Mouse (Mus musculus) cerebellum, postnatal 10 days (tissue): ENCODE measurements around the gene Vasn.

Source experiments
- DNase-seq, 2 experiments: peaks; one replicate each; pipeline ENCODE4 v3.0.0; 2021; ENCODE audit warnings: mixed read lengths in 2 of 2

The Vasn gene

DNA sequence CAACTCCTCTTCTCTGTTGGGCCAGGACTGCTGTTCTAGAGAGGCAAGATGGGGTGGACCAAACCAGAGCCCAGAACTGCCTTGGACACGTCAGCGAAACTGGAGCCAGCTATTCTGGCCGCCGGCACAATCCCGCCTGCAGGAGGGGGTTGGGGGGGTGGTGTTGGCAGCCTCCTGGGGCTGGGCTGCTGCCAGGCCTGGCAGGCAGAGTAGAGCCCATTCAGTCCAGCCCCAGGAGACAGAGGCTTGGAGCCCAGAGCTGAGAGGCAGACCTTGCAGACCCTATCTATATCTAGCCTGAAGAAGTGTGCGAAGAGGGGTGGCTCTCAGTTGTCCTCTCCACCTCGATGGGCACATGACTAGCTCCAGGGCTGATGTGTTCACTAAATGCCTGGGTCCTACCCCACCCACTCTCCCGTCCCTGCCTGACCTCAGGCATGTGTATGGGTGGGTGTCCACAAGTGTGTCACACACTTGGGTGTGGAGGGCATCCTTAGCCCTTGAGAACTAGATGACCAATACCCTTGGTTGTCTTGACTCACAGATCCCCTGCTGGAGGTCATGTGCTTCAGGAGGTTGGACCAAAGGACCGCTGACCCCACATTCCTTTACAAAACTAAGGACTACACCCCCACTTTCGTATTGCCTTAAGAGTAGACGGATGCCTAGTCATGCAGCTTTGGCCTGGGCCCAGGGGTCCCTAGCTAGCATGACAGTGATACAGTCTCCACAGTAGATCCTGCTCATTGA, 4.1 kb downstream of the Vasn start:
- peak; percentile 88 to 92 for DNase-seq

DNA sequence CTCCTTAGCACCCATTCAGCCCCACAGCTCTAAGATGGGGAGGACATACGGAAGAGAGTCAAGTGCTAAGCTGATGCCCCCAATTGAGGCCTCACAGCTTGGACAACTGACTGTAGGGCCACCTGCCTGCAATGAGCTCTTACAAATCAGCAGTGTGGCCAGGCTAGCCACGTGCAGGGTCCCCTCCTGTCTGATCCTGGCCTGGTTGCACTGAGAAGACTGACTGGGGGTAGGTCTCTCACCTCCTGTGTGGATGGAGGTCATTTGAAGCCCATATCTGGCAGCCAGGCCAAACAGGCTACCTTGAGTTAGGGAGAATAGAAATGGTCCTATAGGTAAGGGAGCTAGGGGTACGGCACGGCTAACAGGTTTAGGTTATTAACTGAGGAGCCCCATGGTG, 6.1 kb downstream of the Vasn start:
- no peak for DNase-seq

DNA sequence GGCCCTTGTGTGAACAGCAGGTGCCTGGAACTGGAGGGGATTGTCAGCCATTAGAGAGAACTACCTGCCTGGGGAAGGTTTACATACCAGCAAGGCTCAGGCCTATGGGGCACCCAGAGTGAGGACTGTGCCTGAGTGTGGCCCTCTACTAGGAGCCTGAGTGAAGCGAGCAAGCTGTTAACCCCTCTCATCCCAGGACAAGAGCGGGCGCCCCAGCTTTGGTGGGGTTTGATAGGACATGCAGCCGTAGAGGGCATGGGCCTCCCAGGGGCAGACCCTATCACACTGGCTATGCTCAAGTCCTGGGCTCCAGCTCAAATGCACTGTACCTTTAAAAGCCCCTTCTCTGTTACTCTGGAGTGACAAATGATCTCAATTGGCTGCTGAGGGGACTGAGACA, 7.1 kb downstream of the Vasn start:
- no peak for DNase-seq

DNA sequence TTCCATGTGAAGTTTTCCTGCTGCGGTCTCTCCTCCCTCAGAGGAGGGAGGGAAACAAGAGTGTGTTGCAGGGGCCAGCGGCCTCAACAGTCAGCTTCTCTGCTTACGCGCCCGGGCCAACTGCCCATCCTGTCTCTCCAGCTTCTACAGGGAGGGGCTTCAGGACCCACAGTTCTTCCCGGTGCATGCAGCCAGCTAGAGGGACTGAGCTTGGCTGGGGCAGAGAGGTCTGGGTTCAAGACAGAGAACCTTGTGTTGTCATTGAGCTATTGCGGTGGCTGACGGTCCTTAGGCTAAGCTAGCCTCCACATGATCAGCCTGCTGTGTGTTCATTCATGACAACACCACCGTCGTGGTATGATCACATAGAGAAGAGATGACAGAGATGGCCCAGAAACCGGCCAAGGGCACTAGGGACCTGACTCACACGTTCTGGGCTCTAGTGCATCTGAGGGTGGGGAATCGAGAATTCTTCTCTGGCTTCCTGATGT, 8.0 kb downstream of the Vasn start:
- DNase-seq = peak in 1 of 2 experiments; percentile 54

DNA sequence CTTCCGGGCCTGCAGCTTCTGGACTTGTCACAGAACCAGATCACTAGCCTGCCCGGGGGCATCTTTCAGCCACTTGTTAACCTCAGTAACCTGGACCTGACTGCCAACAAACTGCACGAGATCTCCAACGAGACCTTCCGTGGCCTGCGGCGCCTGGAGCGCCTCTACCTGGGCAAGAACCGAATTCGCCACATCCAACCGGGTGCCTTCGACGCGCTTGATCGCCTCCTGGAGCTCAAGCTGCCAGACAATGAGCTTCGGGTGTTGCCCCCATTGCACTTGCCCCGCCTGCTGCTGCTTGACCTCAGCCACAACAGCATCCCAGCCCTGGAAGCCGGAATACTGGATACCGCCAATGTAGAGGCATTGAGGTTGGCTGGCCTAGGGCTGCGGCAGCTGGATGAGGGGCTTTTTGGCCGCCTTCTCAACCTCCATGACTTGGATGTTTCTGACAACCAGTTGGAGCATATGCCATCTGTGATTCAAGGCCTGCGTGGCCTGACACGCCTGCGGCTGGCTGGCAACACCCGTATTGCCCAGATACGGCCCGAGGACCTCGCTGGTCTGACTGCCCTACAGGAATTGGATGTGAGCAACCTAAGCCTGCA, 8.8 kb downstream of the Vasn start:
- peak; percentile 68 to 78 for DNase-seq

DNA sequence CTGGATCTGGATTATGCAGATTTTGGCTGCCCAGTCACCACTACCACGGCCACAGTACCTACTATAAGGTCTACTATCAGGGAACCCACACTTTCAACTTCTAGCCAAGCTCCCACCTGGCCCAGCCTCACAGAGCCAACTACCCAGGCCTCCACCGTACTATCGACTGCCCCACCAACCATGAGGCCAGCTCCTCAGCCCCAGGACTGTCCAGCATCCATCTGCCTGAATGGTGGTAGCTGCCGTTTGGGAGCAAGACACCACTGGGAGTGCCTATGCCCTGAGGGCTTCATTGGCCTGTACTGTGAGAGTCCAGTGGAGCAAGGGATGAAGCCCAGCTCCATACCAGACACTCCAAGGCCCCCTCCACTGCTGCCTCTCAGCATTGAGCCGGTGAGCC, 9.5 kb downstream of the Vasn start:
- peak in 1 of 2 experiments; percentile 17 for DNase-seq

DNA sequence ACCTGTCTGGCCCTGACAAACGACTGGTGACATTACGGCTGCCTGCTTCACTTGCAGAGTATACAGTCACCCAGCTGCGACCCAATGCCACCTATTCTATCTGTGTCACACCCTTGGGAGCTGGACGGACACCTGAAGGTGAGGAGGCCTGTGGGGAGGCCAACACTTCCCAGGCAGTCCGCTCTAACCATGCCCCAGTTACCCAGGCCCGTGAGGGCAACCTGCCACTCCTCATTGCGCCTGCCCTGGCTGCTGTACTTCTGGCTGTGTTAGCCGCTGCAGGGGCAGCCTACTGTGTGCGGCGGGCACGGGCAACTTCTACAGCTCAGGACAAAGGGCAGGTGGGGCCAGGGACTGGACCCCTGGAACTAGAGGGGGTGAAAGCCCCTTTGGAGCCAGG, 10.0 kb downstream of the Vasn start:
- DNase-seq = peak in 1 of 2 experiments; percentile 17

DNA sequence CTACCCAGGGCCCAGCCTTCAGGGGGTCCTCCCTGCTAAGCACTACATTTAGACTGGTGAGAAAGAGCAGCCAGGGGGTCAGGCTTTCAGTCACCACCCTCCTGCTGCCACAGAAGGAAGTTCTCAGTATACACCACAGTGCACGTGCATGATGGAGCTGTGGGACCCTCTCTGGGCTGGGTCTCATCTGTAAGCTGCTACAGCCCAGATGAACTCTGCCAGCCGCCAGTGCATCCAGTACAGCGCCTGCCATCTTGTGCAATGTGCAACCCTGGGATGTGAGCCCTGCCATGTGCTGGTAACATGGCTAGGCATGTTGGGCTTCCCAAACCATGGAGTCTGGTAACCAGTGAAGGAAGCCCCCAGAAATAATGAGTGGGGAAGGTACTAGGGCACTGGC, 10.4 kb downstream of the Vasn start:
- DNase-seq = peak in 1 of 2 experiments; percentile 3

DNA sequence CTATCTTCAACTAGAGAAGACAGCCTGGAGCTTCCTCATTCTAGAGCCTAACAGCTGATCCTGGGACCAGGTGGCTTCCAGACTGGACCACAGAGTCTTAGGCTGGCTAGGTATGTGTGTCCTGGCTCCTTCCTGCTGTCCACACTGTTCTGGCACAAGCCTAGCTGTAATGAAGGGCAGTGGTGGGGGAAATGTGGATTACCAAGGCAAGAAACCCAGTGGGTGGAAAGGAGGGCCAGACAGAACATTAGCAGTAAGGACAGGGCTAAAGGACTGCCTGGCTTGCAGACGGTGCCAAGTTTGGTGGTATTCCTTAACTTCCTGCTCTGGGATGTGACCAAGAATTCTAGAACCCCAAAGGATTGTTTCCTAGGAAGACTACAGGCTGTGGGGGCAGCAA, 11.3 kb downstream of the Vasn start:
- no peak for DNase-seq

DNA sequence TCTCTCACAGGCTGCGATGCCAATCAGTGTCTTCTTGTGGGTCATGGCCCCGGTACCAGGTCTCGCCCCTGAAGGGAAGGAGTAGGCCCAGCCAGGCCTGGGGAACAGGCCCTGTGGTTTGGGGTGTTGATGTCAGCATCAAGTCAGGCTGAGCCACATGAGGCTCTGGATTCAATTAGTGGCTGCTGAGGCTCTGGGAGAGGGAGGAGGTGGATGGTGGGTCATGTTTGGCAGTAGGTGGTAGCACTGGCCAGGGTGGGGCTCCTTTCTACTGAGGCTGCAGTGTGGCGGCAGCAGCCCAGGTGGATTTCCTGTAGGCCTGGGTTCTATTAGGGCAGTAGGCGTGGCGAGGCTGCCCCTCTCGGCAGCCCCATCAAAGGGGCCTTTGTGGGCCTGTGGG, 11.9 kb downstream of the Vasn start:
- no peak for DNase-seq

DNA sequence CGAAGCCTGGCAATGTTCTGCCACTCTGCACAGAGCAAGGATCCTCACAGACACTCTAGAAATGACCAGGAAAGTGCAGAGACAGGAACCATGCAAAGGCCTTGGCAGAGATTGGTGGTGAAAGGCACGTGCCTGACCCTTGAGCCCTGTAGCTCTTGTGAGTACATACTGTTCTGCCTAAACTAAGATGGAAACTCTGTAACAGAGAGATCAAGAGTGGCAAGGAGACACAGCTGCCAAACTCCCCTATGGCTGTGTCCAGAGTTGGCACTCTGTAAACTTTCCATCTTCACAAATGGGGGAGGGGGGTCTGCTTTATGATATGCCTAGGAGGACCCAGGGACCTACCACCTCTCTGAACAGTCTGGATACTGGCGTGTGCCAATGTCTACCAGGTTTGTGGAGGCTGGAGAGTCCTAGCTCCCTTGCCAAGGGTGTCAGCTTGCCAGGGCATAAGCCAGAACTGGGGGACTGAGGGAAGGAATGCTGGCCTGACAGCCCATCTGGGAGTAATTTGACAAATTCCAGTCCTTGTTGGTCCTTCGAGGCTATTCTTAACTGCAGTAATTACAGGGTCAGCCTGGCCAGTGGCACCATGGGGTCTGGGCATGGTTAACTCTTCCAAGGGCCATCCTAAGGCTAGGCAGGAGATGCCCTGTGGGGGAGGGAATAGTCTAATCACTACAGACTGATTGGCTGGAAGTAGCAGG, 13.1 kb downstream of the Vasn start:
- DNase-seq = peak; percentile 88 to 92

DNA sequence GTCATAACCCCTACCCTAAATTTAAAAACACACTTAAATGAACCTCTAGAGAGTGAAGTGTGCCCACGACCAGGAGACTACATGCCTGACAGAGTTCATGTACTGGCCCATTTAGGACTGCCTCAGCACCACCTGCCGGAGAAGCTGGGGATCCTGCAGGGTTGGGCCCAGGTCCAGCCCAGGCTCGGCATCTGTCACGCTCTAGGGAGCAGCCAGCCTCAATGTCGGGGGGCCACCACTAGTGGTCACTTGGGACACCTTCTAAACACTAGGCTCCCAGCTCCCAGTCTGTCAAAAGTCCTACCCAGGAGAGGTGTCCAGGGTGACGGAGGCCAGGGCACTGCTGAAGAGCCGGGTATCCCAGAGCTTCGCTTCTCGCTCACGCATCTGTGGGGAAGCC, 15.0 kb downstream of the Vasn start:
- peak; percentile 56 to 62 for DNase-seq

DNA sequence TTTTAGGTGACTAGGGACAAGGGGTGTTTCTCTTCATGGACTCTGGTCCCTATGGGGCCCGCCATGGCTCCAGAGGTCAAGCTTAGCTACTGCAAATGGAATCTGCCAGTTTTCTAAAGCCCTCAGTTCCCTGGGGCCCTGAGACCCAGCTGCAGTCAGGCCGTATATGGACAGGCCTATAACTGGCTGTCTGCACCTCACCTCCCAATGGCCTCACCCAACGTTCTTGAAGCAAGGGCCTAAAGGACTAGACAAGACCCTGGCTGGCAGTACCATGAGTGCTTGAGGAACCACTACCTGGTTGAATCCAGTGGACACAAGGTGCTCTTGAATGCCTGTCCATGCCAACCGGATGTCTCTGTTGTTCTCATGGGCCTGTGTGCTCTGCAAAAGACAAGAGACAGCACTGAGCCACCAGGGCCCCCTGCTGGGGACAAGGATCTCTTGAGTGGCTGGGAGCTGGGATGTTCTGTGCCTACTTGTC, 15.6 kb downstream of the Vasn start:
- no peak for DNase-seq

DNA sequence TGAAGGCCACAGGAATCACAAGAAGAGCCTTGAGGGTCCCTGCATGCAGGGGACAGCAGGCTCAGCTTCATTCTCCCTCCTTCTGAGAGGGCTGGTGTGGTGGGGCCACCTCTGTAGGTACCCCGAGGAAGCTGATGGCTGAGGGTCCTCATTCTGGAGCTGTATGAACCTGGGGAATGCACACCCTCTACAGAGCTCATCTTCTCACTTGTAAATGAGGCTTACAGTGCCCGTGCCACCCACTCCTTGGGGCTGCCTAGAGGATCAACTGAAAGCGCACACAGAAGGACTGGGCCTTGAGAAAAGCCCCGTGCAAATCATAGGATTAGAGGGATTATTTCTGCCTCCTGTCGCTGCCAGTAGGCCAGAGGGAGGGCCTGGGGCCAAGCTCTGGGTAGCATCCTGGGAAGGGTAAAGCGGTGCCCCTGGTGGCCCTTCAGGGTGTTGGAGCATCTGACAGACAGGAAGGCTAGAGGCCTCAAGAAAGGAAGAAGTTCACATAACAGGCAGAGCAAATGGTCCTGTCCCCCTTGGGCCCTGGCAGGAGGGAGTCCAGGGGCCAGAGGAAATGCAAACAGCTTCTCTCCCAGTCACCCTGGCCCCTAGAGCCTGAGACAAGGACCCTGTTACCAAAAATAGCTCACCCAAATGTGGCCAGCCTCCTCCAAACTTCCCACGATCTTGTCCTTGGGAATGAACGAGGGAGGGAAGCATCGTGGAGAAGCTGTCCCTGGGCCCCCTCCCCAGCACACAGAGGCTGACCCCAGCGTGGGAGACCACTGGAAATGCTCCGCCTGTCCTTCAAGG, 16.2 kb downstream of the Vasn start:
- peak; percentile 49 to 59 for DNase-seq

DNA sequence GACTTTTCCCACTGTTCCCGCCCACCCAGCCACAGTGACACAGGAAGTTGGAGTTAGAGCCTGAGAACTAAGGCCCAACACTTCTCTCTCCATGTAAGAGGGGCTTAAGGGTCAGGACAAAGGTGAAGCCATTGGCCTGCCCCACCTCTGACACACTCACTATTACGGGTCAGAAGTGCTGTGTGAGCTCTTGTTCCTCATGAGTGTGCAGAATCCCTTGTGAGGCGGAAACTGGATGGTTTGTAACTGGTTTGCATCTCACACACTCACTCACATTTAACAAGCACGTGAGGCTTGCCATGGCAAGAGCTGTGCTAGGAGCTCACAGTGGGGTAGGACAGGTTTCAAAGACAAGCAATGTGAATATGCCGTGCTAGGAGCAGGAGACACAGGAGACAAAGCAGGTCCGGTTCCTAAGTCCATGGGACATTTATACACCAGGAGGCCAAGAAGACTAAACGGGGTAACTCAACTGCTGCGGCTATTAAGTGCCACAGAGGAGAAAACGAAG, 16.9 kb downstream of the Vasn start:
- DNase-seq = no peak

DNA sequence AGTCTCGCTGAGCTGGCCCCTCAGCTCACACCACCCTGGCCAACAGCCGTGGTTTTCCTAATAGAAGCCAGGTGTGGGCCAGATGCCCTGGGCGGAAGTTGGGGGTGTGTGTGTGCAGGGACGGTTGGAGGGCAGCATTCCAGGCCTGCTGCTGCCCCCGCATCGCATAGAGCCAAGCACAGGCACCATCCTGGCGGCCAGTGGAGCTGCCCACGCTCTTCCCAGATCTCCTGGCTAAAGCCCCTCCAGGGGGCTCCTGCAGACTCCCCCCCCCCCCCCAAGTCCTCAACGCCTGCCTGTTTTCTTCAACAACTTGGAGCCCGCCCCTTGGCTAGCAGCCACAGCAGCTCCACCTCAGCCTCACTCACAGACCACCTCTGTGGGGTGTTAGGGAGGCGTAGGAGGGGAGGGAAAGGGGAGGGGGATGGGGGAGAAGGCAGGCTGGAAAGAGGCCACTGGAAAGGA, 19.1 kb downstream of the Vasn start:
- peak; percentile 39 to 57 for DNase-seq

DNA sequence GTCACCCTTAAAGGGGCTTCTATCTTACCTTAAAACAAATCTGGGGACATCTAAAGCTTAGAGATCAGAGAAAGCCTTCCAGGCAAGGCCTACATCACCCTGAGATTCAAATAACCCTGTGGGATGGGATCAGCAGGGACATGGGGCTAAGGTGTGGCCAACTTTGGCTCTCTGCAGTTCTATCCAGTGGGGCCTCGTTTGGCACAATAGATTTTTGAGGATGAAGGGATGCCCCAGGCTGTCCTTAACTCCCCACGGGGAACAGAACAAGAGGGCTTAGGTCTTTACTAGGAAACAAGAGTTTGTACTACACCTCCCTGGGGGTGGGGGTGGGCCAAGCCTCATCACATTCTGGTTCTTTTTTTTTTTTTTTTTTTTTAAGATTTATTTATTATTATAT, 19.6 kb downstream of the Vasn start:
- no peak for DNase-seq

DNA sequence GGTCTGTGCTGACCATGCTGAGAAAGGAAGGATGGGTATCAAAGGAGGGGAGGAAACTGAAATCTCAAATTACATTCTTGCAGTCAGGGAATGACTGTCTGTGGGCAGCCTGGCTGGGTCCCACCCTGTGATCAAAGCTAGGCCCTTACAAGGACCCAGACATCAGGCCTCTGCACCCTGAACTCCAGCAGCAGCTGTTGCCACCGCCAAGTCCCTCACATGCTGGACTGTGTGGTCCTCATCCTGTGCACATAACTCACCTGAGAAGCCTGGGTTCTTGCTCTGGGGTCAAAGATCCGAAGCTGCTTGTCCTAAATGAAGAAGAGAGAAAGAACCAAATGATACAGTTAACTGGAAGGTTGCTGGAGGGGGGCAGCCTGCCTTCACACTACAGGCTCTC, 21.9 kb downstream of the Vasn start:
- DNase-seq = no peak

DNA sequence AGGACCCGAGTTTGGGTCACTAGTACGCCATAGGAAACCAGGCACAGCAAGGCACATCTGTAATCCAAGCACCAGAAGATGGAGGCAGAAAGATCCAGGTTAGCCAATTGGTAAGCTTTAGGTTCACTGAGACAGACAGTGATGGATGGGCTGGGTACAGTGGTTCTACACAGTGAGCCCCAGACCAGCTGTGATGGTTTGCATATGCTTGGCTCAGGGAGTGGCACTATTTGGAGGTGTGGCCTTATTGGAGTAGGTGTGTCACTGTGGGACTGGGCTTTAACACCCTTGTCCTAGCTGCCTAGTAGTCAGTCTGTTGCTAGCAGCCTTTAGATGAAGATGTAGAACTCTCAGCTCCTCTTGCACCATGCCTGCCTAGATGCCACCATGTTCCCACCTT, 24.1 kb downstream of the Vasn start:
- DNase-seq = no peak

DNA sequence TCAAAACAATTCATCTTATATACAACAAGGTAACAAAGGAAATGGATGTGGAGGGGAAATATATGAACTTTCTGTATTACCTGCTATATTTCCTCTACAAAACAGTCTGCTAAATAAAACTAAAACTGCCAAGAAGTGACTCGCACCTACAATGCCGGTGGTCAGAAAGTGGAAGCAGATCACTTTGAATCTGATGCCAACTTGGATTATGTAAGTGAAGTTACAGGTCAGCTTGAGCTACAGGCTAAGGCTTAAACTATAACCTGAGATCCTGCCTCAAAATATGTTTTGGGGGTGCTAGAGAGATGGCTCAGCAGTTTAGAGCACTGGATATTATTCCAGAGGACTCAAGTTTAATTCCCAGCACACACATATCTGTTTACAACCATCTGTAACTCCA, 26.0 kb downstream of the Vasn start:
- no peak for DNase-seq

DNA sequence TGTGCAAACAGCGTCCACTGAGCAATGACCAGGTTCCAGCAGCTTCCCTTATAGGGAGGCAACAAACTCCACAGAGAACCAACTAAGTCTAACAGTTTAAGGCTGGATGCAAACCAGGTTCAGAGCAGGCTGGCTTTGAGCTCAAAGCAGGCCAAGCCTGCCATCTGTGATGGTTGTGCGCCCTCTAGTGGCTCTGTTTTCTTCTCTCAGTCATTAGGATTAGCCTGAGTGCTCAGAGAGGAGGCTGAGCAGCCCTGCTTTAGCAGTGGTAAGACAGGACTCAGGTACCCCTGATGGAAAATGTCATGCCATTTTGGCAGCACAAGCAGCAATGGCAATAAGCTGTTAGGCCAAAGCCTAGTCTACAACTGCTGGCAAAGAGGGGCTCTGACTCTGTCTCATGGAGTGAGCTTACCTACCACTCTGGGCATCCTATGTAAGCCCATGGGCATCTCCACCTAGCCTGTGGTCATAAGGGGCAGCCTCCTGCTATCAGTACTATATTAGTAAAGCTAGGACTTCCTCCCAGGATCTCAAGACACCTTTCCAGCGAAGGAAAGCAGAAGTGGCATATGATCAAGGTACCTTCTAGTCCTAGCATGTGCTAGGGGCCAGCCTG, 27.6 kb downstream of the Vasn start:
- DNase-seq = peak; percentile 96 to 99

DNA sequence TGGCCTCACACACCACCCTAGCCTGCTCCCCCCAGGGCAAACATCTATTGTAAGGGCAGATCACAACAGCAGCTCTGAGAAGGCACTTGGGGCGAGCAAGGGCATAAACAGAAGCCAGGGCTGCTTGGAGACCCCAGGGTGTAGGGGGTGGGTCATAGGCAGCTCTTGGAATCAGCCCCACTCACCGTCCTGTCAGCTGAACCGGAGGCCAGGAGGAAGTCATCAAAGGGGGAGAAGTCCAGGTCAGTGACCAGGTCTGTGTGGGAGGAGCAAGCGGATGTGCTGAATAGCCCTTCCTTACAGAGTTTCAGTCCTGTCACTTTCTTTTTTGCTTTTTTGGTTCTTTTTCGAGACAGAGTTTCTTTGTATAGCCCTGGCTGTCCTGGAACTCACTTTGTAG, 30.6 kb downstream of the Vasn start:
- DNase-seq = no peak
